Comparison of ENCODE assay signal across 9 mouse cellular contexts in genomic region chr2:181288691-181289090, GRCm38 (mm10). TPM values are rescaled to one million over a fixed set of nuclear protein-coding genes. Genes with fewer than 3 reads are reported as not detected.
DNase-seq lines count a peak whose midpoint lies in the region; ATAC-seq and TF ChIP-seq lines count a peak whose summit lies in the region.
"Had no signal": no experiment of that assay in that cellular context is flagged by ENCODE, and none has a peak within 500 bp of the region (broad histone marks: within the 10 kb centered on the region; RNA-seq: fewer than 3 reads in every experiment).

No protein-coding gene starts in this region.

- peak; percentile 66 for DNase-seq in heart, adult 11 months
- no peak for DNase-seq in heart, adult 9 months (ENCODE audit: low spot score in 2 of 2)
- DNase-seq in G1E (ENCODE audit: low spot score) = no peak
- no peak for DNase-seq in hindbrain, embryonic 14.5 days (ENCODE audit: low spot score)
- DNase-seq in spleen, postnatal 4 days (ENCODE audit: low spot score in 2 of 2) = no peak
- DNase-seq in retina, embryonic 14.5 days (ENCODE audit: low spot score) = no peak

- peak overlapping the region; percentile 97; the same call in 1 of the 2 replicates for H3K9ac ChIP-seq in hindbrain, embryonic 14.5 days

- H3K4me3 ChIP-seq in G1E (ENCODE audit: low read depth, low read length) = peak overlapping the region; percentile 28; the same call in 1 of the 2 replicates
- peak overlapping the region; percentile 71 for H3K4me3 ChIP-seq in hindbrain, embryonic 14.5 days (replicated peaks; ENCODE audit: low read length)
- peak overlapping the region; percentile 49 for H3K4me3 ChIP-seq in macrophage (ENCODE audit: inconsistent target)

- peaks cover 25% of the 10 kb centered on the region for H3K4me1 ChIP-seq in G1E (ENCODE audit: insufficient read depth, low read depth, low read length)
- H3K4me1 ChIP-seq in hindbrain, embryonic 14.5 days (replicated peaks; ENCODE audit: control insufficient read depth, insufficient read depth, low read length) = peaks cover 20% of the 10 kb centered on the region

- WGBS in hindbrain, embryonic 14.5 days = 91% methylated on average over 3 of the region's 3 CpGs
- 66% methylated on average over 3 of the region's 3 CpGs for WGBS in macrophage (ENCODE audit: missing documents)

- peaks cover 62% of the 10 kb centered on the region for H3K79me2 ChIP-seq in macrophage (ENCODE audit: inconsistent target)

- ATAC-seq in G1E (ENCODE audit: extremely low read depth, insufficient number of reproducible peaks, low FRiP score, poor library complexity, severe bottlenecking) = no peak
- ATAC-seq in hindbrain, embryonic 14.5 days (ENCODE audit: low FRiP score) = no peak
- ATAC-seq in inflammation-experienced regulatory T-cells, adult 6 months = no peak

- H3K27ac ChIP-seq in hindbrain, embryonic 14.5 days = no peak overlapping the region
- H3K27ac ChIP-seq in macrophage = peak overlapping the region; percentile 67

- peak overlapping the region; percentile 70 for H3K4me2 ChIP-seq in hindbrain, embryonic 14.5 days (replicated peaks)

- H3K36me3 ChIP-seq in G1E (replicated peaks) = peaks cover 51% of the 10 kb centered on the region
- H3K36me3 ChIP-seq in hindbrain, embryonic 14.5 days (replicated peaks; ENCODE audit: control insufficient read depth, insufficient read depth) = no peaks in the 10 kb centered on the region
- no peaks in the 10 kb centered on the region for H3K36me3 ChIP-seq in macrophage (ENCODE audit: inconsistent target)

- H3K27me3 ChIP-seq in G1E (ENCODE audit: insufficient read depth, low read length) = no peaks in the 10 kb centered on the region
- no peaks in the 10 kb centered on the region for H3K27me3 ChIP-seq in hindbrain, embryonic 14.5 days (ENCODE audit: control insufficient read depth, insufficient read depth, low read length)

- no peak for TF ChIP-seq CTCF in G1E (IDR thresholded peaks at IDR 0.05; ENCODE audit: low read depth, low read length)

- H3K9me3 ChIP-seq in G1E (replicated peaks) = no peaks in the 10 kb centered on the region
- H3K9me3 ChIP-seq in hindbrain, embryonic 14.5 days (ENCODE audit: control insufficient read depth, low read length) = no peaks in the 10 kb centered on the region

RNA-seq across cellular contexts. Expression of gene Gmeb2, which starts 0.9 kb away (rescaled TPM):
- total RNA-seq in G1E (2014; fragmentation: Nextera tagmentation) (40.8 and 50.0 TPM in 2 replicates), G1E (2017) (12.8 and 15.6 TPM in 2 replicates)
- polyA plus RNA-seq in G1E (2012) (12.2 and 18.1 TPM in 2 replicates), macrophage (2018) (8.9 to 11.2 TPM (median 10.8 TPM) in 3 replicates)
- polyA plus RNA-seq in hindbrain, embryonic 14.5 days (2014; fragmentation: Nextera tagmentation; extraction: Ambion mirVana) = 16.7 and 18.0 TPM in 2 replicates
- total RNA-seq in macrophage (2018; cell fraction: chromatin; rRNA removed) = 100 to 1,000 TPM in 6 of 26 experiments, 10 to 100 TPM in 20; 44.2 to 154 (median 63.9) TPM
- total RNA-seq in macrophage (2018; cell fraction: cytosol; rRNA removed) = 10 to 100 TPM; 10.3 to 28.8 (median 12.7) TPM
- 100 to 1,000 TPM in 2 of 26 experiments, 10 to 100 TPM in 24; 27.3 to 108 (median 45.0) TPM for total RNA-seq in macrophage (2018; cell fraction: nucleus; rRNA removed)
- polyA plus RNA-seq in inflammation-experienced regulatory T-cells, adult 6 months (2017; shearing (Covaris generic)) = 10 to 100 TPM in 2 of 3 experiments, 1 to 10 TPM in 1; 9.1 to 12.8 (median 11.0) TPM

RNA-seq across cellular contexts. Expression of gene Stmn3, which starts 25.6 kb away (rescaled TPM):
- total RNA-seq in G1E (2014; fragmentation: Nextera tagmentation) (not detected in 2 replicates), G1E (2017) (not detected in 2 replicates)
- polyA plus RNA-seq in G1E (2012) (not detected in 2 replicates), macrophage (2018) (not detected in 3 replicates)
- polyA plus RNA-seq in hindbrain, embryonic 14.5 days (2014; fragmentation: Nextera tagmentation; extraction: Ambion mirVana) = 1,468 and 1,594 TPM in 2 replicates
- not detected for total RNA-seq in macrophage (2018; cell fraction: chromatin; rRNA removed)
- under 1 TPM in 1 of 26 experiments, not detected in 25; 0.14 TPM for total RNA-seq in macrophage (2018; cell fraction: cytosol; rRNA removed)
- not detected for total RNA-seq in macrophage (2018; cell fraction: nucleus; rRNA removed)
- not detected for polyA plus RNA-seq in inflammation-experienced regulatory T-cells, adult 6 months (2017; shearing (Covaris generic))
- total RNA-seq: hematopoietic stem cell, adult 5-6 weeks had no signal

RNA-seq across cellular contexts. Expression of gene Rtel1, which starts 30.8 kb away (rescaled TPM):
- total RNA-seq in G1E (2014; fragmentation: Nextera tagmentation) (79.8 and 89.5 TPM in 2 replicates), G1E (2017) (59.2 and 80.4 TPM in 2 replicates)
- polyA plus RNA-seq in G1E (2012) (17.9 and 24.5 TPM in 2 replicates), macrophage (2018) (4.9 to 9.2 TPM (median 5.3 TPM) in 3 replicates)
- polyA plus RNA-seq in hindbrain, embryonic 14.5 days (2014; fragmentation: Nextera tagmentation; extraction: Ambion mirVana) = 39.9 and 40.8 TPM in 2 replicates
- 10 to 100 TPM; 26.1 to 96.4 (median 60.6) TPM for total RNA-seq in macrophage (2018; cell fraction: chromatin; rRNA removed)
- 1 to 10 TPM; 2.9 to 8.1 (median 4.3) TPM for total RNA-seq in macrophage (2018; cell fraction: cytosol; rRNA removed)
- total RNA-seq in macrophage (2018; cell fraction: nucleus; rRNA removed) = 10 to 100 TPM in 25 of 26 experiments, 1 to 10 TPM in 1; 9.9 to 80.6 (median 30.5) TPM
- polyA plus RNA-seq in inflammation-experienced regulatory T-cells, adult 6 months (2017; shearing (Covaris generic)) = 10 to 100 TPM; 31.4 to 34.5 (median 32.2) TPM

RNA-seq across cellular contexts. Expression of gene Helz2, which starts 46.9 kb away (rescaled TPM):
- total RNA-seq in G1E (2014; fragmentation: Nextera tagmentation) (23.8 and 24.3 TPM in 2 replicates), G1E (2017) (12.4 and 13.6 TPM in 2 replicates)
- polyA plus RNA-seq in G1E (2012) (11.6 and 13.4 TPM in 2 replicates), macrophage (2018) (7.5 to 22.5 TPM (median 16.8 TPM) in 3 replicates)
- polyA plus RNA-seq in hindbrain, embryonic 14.5 days (2014; fragmentation: Nextera tagmentation; extraction: Ambion mirVana) = 0.22 and 0.70 TPM in 2 replicates
- total RNA-seq in macrophage (2018; cell fraction: chromatin; rRNA removed) = 1,000 to 10,000 TPM in 4 of 26 experiments, 100 to 1,000 TPM in 20, 10 to 100 TPM in 2; 71.2 to 1,391 (median 498) TPM
- 100 to 1,000 TPM in 7 of 26 experiments, 10 to 100 TPM in 19; 12.2 to 132 (median 71.4) TPM for total RNA-seq in macrophage (2018; cell fraction: cytosol; rRNA removed)
- total RNA-seq in macrophage (2018; cell fraction: nucleus; rRNA removed) = 100 to 1,000 TPM in 23 of 26 experiments, 10 to 100 TPM in 3; 56.0 to 897 (median 370) TPM
- 10 to 100 TPM; 15.5 to 19.9 (median 17.9) TPM for polyA plus RNA-seq in inflammation-experienced regulatory T-cells, adult 6 months (2017; shearing (Covaris generic))

Comparison
In these comparisons a context has a peak if more than half of its experiments do, and no peak if none do; other contexts are left out.
1. RNA of gene Stmn3, which starts 25.6 kb away (polyA plus RNA-seq): 1,468 to 1,594 TPM in hindbrain, embryonic 14.5 days; not detected in G1E, not detected in macrophage and not detected in inflammation-experienced regulatory T-cells, adult 6 months; every median in the first group is over 1,000 times any median in the second.
2. Peak in every context shown above with its lines, with median percentiles within 50 percentile points of each other: H3K4me3 ChIP-seq.